In the genomic region with DNA sequence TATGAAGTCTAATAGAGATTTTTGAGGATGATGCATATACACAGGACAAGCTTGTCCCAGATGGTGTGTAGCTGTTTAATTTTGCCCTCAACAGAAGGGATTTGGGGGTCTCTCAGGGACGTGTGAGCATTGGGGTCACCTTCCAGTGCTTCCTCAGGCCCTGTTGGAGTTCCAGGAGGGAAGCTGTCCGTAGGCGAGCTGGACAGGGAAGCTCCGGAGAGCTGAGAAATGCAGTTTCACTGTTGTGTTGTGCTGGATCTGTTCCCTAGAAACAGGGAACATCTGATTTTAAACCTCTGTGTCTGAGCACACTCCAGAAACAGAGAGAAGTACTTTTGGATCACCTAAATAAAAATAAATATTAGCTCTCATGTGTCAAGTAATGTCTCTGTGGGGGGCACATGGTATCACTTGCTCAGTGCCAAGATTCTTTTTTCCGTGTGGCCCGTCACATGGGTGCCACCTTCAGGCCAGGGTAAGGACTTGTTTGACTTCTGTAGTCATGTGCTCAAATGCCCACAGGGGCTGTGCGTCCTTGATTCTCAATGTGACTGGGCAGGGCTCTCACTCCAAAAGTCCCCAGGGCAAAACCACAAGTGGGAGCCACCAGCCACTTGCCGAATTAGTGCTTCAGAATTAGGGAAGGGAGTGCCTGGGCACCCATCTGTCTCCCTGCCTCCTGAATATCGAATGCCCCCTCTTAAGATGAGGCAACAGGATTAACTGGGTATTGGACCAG, we compare ENCODE assay signal across 8 mouse cellular contexts. TPM values are rescaled to one million over a fixed set of nuclear protein-coding genes. Genes with fewer than 3 reads are reported as not detected.
DNase-seq lines count a peak whose midpoint lies in the region; ATAC-seq lines count a peak whose summit lies in the region.

No protein-coding gene starts in this region.

- peak; percentile 56 for DNase-seq in adrenal gland, adult 2 months
- no peak for DNase-seq in adrenal gland, adult 18-20 months (ENCODE audit: low spot score in 2 of 2)
- DNase-seq in spleen, postnatal 36 days (ENCODE audit: low spot score in 2 of 2), result peak; percentile 52 to 55
- no peak for DNase-seq in spleen, postnatal 4 days (ENCODE audit: low spot score in 2 of 2)
- DNase-seq in urinary bladder, postnatal 36 days (ENCODE audit: low spot score in 2 of 2), result no peak
- no peak for DNase-seq in hindbrain, embryonic 11.5 days (ENCODE audit: low spot score)

- peaks cover 24% of the 10 kb centered on the region for H3K4me1 ChIP-seq in stomach, embryonic 14.5 days (ENCODE audit: control insufficient read depth, insufficient read depth, low read length)
- no peaks in the 10 kb centered on the region for H3K4me1 ChIP-seq in hindbrain, embryonic 11.5 days (replicated peaks; ENCODE audit: control insufficient read depth, insufficient read depth, low read length)

- ATAC-seq in inflammation-experienced regulatory T-cells, adult 6 months, result peak; percentile 41
- no peak for ATAC-seq in stomach, embryonic 14.5 days (ENCODE audit: insufficient number of reproducible peaks, insufficient read depth, low FRiP score, low read depth)
- ATAC-seq in hindbrain, embryonic 11.5 days (ENCODE audit: low FRiP score), result no peak

- H3K4me2 ChIP-seq in stomach, embryonic 14.5 days (replicated peaks; ENCODE audit: low read depth, low read length), result no peak overlapping the region
- H3K4me2 ChIP-seq in hindbrain, embryonic 11.5 days (replicated peaks; ENCODE audit: low read depth, low read length), result no peak overlapping the region

- no peaks in the 10 kb centered on the region for H3K9me3 ChIP-seq in stomach, embryonic 14.5 days (ENCODE audit: control insufficient read depth, low read depth, low read length)
- H3K9me3 ChIP-seq in hindbrain, embryonic 11.5 days (ENCODE audit: control insufficient read depth, low read length), result no peaks in the 10 kb centered on the region

- 60% methylated on average over 9 of the region's 9 CpGs for WGBS in stomach, embryonic 14.5 days
- 67% methylated on average over 9 of the region's 9 CpGs for WGBS in hindbrain, embryonic 11.5 days

- no peak overlapping the region for H3K4me3 ChIP-seq in stomach, embryonic 14.5 days (ENCODE audit: low read depth, low read length)
- no peak overlapping the region for H3K4me3 ChIP-seq in hindbrain, embryonic 11.5 days (ENCODE audit: low read depth, low read length)

- no peak overlapping the region for H3K9ac ChIP-seq in stomach, embryonic 14.5 days (replicated peaks; ENCODE audit: low read depth, low read length)
- H3K9ac ChIP-seq in hindbrain, embryonic 11.5 days (ENCODE audit: low read depth, low read length), result no peak overlapping the region

- no peaks in the 10 kb centered on the region for H3K27me3 ChIP-seq in stomach, embryonic 14.5 days (ENCODE audit: control insufficient read depth, insufficient read depth, low read length)
- H3K27me3 ChIP-seq in hindbrain, embryonic 11.5 days (ENCODE audit: control insufficient read depth, insufficient read depth, low read length), result no peaks in the 10 kb centered on the region

- H3K36me3 ChIP-seq in stomach, embryonic 14.5 days (ENCODE audit: control insufficient read depth, insufficient read depth, low read length), result peaks cover 19% of the 10 kb centered on the region; the same call in 1 of the 2 replicates
- H3K36me3 ChIP-seq in hindbrain, embryonic 11.5 days (ENCODE audit: control insufficient read depth, insufficient read depth, low read length), result no peaks in the 10 kb centered on the region

- H3K27ac ChIP-seq in stomach, embryonic 14.5 days (ENCODE audit: low read length), result peak overlapping the region; percentile 21; the same call in 1 of the 2 replicates
- H3K27ac ChIP-seq in hindbrain, embryonic 11.5 days (ENCODE audit: low read depth, low read length), result no peak overlapping the region

RNA-seq across cellular contexts. Expression of gene Adam19, which starts 7.4 kb away (rescaled TPM):
- total RNA-seq in adrenal gland, adult 2 months (2021), result 1 to 10 TPM; 2.6 to 6.7 TPM
- 2.9 and 3.8 TPM in 2 replicates for polyA plus RNA-seq in adrenal gland, adult 2 months (2012; rRNA removed)
- total RNA-seq in adrenal gland, adult 18-20 months (2021), result 1 to 10 TPM; 1.5 to 3.5 TPM
- 100 to 1,000 TPM in 2 of 3 experiments, 10 to 100 TPM in 1; 70.9 to 111 (median 101) TPM for polyA plus RNA-seq in inflammation-experienced regulatory T-cells, adult 6 months (2017; shearing (Covaris generic))
- 23.6 and 26.8 TPM in 2 replicates for polyA plus RNA-seq in stomach, embryonic 14.5 days (2014; fragmentation: Nextera tagmentation; extraction: Ambion mirVana)
- polyA plus RNA-seq in hindbrain, embryonic 11.5 days (2014; fragmentation: Nextera tagmentation; extraction: Ambion mirVana), result 9.4 and 9.6 TPM in 2 replicates

RNA-seq across cellular contexts. Expression of gene Gm12166, which starts 11.0 kb away (rescaled TPM):
- 1 to 10 TPM in 1 of 2 experiments, under 1 TPM in 1; 0.92 to 3.5 TPM for total RNA-seq in adrenal gland, adult 2 months (2021)
- 7.5 and 14.5 TPM in 2 replicates for polyA plus RNA-seq in adrenal gland, adult 2 months (2012; rRNA removed)
- total RNA-seq in adrenal gland, adult 18-20 months (2021), result 1 to 10 TPM; 3.1 to 3.3 TPM
- 10 to 100 TPM; 15.5 to 45.9 (median 21.9) TPM for polyA plus RNA-seq in inflammation-experienced regulatory T-cells, adult 6 months (2017; shearing (Covaris generic))
- polyA plus RNA-seq in stomach, embryonic 14.5 days (2014; fragmentation: Nextera tagmentation; extraction: Ambion mirVana), result 3.5 and 5.6 TPM in 2 replicates
- 2.7 and 4.1 TPM in 2 replicates for polyA plus RNA-seq in hindbrain, embryonic 11.5 days (2014; fragmentation: Nextera tagmentation; extraction: Ambion mirVana)

Comparison
In these comparisons a context has a peak if more than half of its experiments do, and no peak if none do; other contexts are left out.
1. DNase-seq: peak in adrenal gland, adult 2 months (single experiment) and spleen, postnatal 36 days (2 of 2); none in adrenal gland, adult 18-20 months (0 of 2), spleen, postnatal 4 days (0 of 2), urinary bladder, postnatal 36 days (0 of 2) and hindbrain, embryonic 11.5 days (single experiment).